Mouse (Mus musculus): ENCODE results near the gene Plekha6. TPM values are rescaled to one million over a fixed set of nuclear protein-coding genes. Genes with fewer than 3 reads are reported as not detected.

Gene Plekha6
- polyA plus RNA-seq, 1 experiment from 2014 or later = 4.0 TPM

GRCm38 (mm10) chr1:133188719-133189118 lies 24.7 kb downstream of the Plekha6 start:
- Histone ChIP-seq H3K4me3 (no peak overlapping the region), H3K27me3 (peaks cover 1% of the 10 kb centered on the region; the same call in 1 of the 2 replicates), H3K4me2 (no peak overlapping the region), H3K27ac (no peak overlapping the region), H3K4me1 (peaks cover 10% of the 10 kb centered on the region), H3K36me3 (no peaks in the 10 kb centered on the region), H3K9me3 (no peaks in the 10 kb centered on the region), H3K9ac (no peak overlapping the region)
- no peak for ATAC-seq (ENCODE audit: insufficient number of reproducible peaks, insufficient read depth, low FRiP score, low TSS enrichment, low read depth)
- WGBS = 88% methylated on average over 8 of the region's 8 CpGs

- Histone ChIP-seq H3K9me3 (no peaks in the 10 kb centered on the region), H3K4me3 (no peak overlapping the region), H3K4me2 (no peak overlapping the region), H3K36me3 (no peaks in the 10 kb centered on the region), H3K27me3 (no peaks in the 10 kb centered on the region), H3K9ac (no peak overlapping the region), H3K4me1 (peaks cover 10% of the 10 kb centered on the region), H3K27ac (no peak overlapping the region)
- no peak for ATAC-seq (ENCODE audit: insufficient number of reproducible peaks, insufficient read depth, low FRiP score, low TSS enrichment, low read depth)
These were observed 25.5 kb downstream of the Plekha6 start for GRCm38 (mm10) chr1:133189471-133189870.

GRCm38 (mm10) chr1:133190550-133190949 lies 26.5 kb downstream of the Plekha6 start:
- no peak overlapping the region for H3K27ac ChIP-seq
- H3K9ac ChIP-seq = no peak overlapping the region
- no peak for ATAC-seq (ENCODE audit: insufficient number of reproducible peaks, insufficient read depth, low FRiP score, low TSS enrichment, low read depth)
- H3K36me3 ChIP-seq = no peaks in the 10 kb centered on the region
- 85% methylated on average over 9 of the region's 9 CpGs for WGBS
- no peaks in the 10 kb centered on the region for H3K9me3 ChIP-seq
- H3K4me3 ChIP-seq = no peak overlapping the region
- no peak overlapping the region for H3K4me2 ChIP-seq
- H3K4me1 ChIP-seq = peaks cover 10% of the 10 kb centered on the region
- no peaks in the 10 kb centered on the region for H3K27me3 ChIP-seq

GRCm38 (mm10) chr1:133196181-133196580 lies 32.2 kb downstream of the Plekha6 start:
- H3K36me3 ChIP-seq = no peaks in the 10 kb centered on the region
- WGBS = 33% methylated on average over 6 of the region's 6 CpGs
- no peaks in the 10 kb centered on the region for H3K27me3 ChIP-seq
- ATAC-seq (ENCODE audit: insufficient number of reproducible peaks, insufficient read depth, low FRiP score, low TSS enrichment, low read depth) = no peak
- H3K9me3 ChIP-seq = no peaks in the 10 kb centered on the region
- no peak overlapping the region for H3K27ac ChIP-seq
- H3K4me2 ChIP-seq = no peak overlapping the region
- no peak overlapping the region for H3K9ac ChIP-seq
- H3K4me3 ChIP-seq = no peak overlapping the region
- H3K4me1 ChIP-seq = peaks cover 25% of the 10 kb centered on the region

- no peak for ATAC-seq (ENCODE audit: insufficient number of reproducible peaks, insufficient read depth, low FRiP score, low TSS enrichment, low read depth)
- no peaks in the 10 kb centered on the region for H3K27me3 ChIP-seq
- WGBS = 55% methylated on average over 6 of the region's 6 CpGs
These were observed 33.3 kb downstream of the Plekha6 start for GRCm38 (mm10) chr1:133197266-133197665.

GRCm38 (mm10) chr1:133199706-133200105 lies 35.7 kb downstream of the Plekha6 start:
- H3K36me3 ChIP-seq = no peaks in the 10 kb centered on the region
- 55% methylated on average over 7 of the region's 7 CpGs for WGBS
- H3K27me3 ChIP-seq = no peaks in the 10 kb centered on the region
- H3K4me2 ChIP-seq = peak overlapping the region; percentile 26; the same call in 1 of the 2 replicates
- H3K9ac ChIP-seq = no peak overlapping the region
- ATAC-seq (ENCODE audit: insufficient number of reproducible peaks, insufficient read depth, low FRiP score, low TSS enrichment, low read depth) = no peak
- H3K4me1 ChIP-seq = peaks cover 30% of the 10 kb centered on the region
- H3K4me3 ChIP-seq = no peak overlapping the region
- peak overlapping the region; percentile 70 for H3K27ac ChIP-seq
- no peaks in the 10 kb centered on the region for H3K9me3 ChIP-seq

More at GRCm38 (mm10) chr1:133197266-133197665, 33.3 kb downstream of the Plekha6 start:
- Histone ChIP-seq H3K27ac (no peak overlapping the region), H3K9ac (no peak overlapping the region), H3K4me3 (no peak overlapping the region), H3K4me1 (peaks cover 30% of the 10 kb centered on the region), H3K9me3 (no peaks in the 10 kb centered on the region), H3K4me2 (no peak overlapping the region), H3K36me3 (no peaks in the 10 kb centered on the region)

- no peak for ATAC-seq (ENCODE audit: insufficient number of reproducible peaks, insufficient read depth, low FRiP score, low TSS enrichment, low read depth)
These were observed 37.5 kb downstream of the Plekha6 start for GRCm38 (mm10) chr1:133201499-133201898.

GRCm38 (mm10) chr1:133203701-133204100 lies 39.7 kb downstream of the Plekha6 start:
- Histone ChIP-seq H3K9me3 (no peaks in the 10 kb centered on the region), H3K9ac (no peak overlapping the region), H3K27me3 (no peaks in the 10 kb centered on the region), H3K4me3 (no peak overlapping the region), H3K36me3 (no peaks in the 10 kb centered on the region), H3K4me1 (peaks cover 28% of the 10 kb centered on the region), H3K4me2 (no peak overlapping the region), H3K27ac (no peak overlapping the region)
- ATAC-seq (ENCODE audit: insufficient number of reproducible peaks, insufficient read depth, low FRiP score, low TSS enrichment, low read depth) = no peak
- WGBS = 45% methylated on average over 2 of the region's 2 CpGs

More at GRCm38 (mm10) chr1:133201499-133201898, 37.5 kb downstream of the Plekha6 start:
- no peaks in the 10 kb centered on the region for H3K9me3 ChIP-seq
- H3K4me1 ChIP-seq = peaks cover 30% of the 10 kb centered on the region
- no peak overlapping the region for H3K4me3 ChIP-seq
- no peak overlapping the region for H3K27ac ChIP-seq
- WGBS = 37% methylated on average over 4 of the region's 4 CpGs
- H3K36me3 ChIP-seq = no peaks in the 10 kb centered on the region
- H3K9ac ChIP-seq = no peak overlapping the region
- H3K27me3 ChIP-seq = no peaks in the 10 kb centered on the region
- no peak overlapping the region for H3K4me2 ChIP-seq

- Histone ChIP-seq H3K9me3 (no peaks in the 10 kb centered on the region), H3K36me3 (no peaks in the 10 kb centered on the region), H3K4me3 (no peak overlapping the region), H3K9ac (no peak overlapping the region), H3K4me2 (no peak overlapping the region), H3K4me1 (peaks cover 26% of the 10 kb centered on the region), H3K27me3 (no peaks in the 10 kb centered on the region), H3K27ac (no peak overlapping the region)
- WGBS = 75% methylated on average over 11 of the region's 11 CpGs
- no peak for ATAC-seq (ENCODE audit: insufficient number of reproducible peaks, insufficient read depth, low FRiP score, low TSS enrichment, low read depth)
These were observed 40.4 kb downstream of the Plekha6 start for GRCm38 (mm10) chr1:133204341-133204849.

GRCm38 (mm10) chr1:133204985-133205384 lies 41.0 kb downstream of the Plekha6 start:
- Histone ChIP-seq H3K27me3 (no peaks in the 10 kb centered on the region), H3K9ac (no peak overlapping the region), H3K4me3 (no peak overlapping the region), H3K9me3 (no peaks in the 10 kb centered on the region), H3K4me2 (no peak overlapping the region), H3K36me3 (no peaks in the 10 kb centered on the region), H3K27ac (no peak overlapping the region), H3K4me1 (peaks cover 26% of the 10 kb centered on the region)
- 74% methylated on average over 10 of the region's 10 CpGs for WGBS
- ATAC-seq (ENCODE audit: insufficient number of reproducible peaks, insufficient read depth, low FRiP score, low TSS enrichment, low read depth) = no peak

- Histone ChIP-seq H3K4me1 (peaks cover 26% of the 10 kb centered on the region), H3K27me3 (no peaks in the 10 kb centered on the region), H3K36me3 (no peaks in the 10 kb centered on the region), H3K9me3 (no peaks in the 10 kb centered on the region), H3K4me3 (no peak overlapping the region), H3K27ac (no peak overlapping the region), H3K4me2 (no peak overlapping the region), H3K9ac (no peak overlapping the region)
- WGBS = 58% methylated on average over 11 of the region's 11 CpGs
- no peak for ATAC-seq (ENCODE audit: insufficient number of reproducible peaks, insufficient read depth, low FRiP score, low TSS enrichment, low read depth)
These were observed 44.2 kb downstream of the Plekha6 start for GRCm38 (mm10) chr1:133208086-133208815.

GRCm38 (mm10) chr1:133209036-133209435 lies 45.0 kb downstream of the Plekha6 start:
- H3K27ac ChIP-seq = no peak overlapping the region
- no peaks in the 10 kb centered on the region for H3K27me3 ChIP-seq
- no peaks in the 10 kb centered on the region for H3K36me3 ChIP-seq
- ATAC-seq (ENCODE audit: insufficient number of reproducible peaks, insufficient read depth, low FRiP score, low TSS enrichment, low read depth) = no peak
- H3K9ac ChIP-seq = no peak overlapping the region
- H3K4me1 ChIP-seq = peaks cover 34% of the 10 kb centered on the region
- H3K4me2 ChIP-seq = no peak overlapping the region
- no peak overlapping the region for H3K4me3 ChIP-seq
- WGBS = 85% methylated on average over 11 of the region's 11 CpGs
- no peaks in the 10 kb centered on the region for H3K9me3 ChIP-seq
